Mouse (Mus musculus): ENCODE results near the gene Fam199x.

DNA sequence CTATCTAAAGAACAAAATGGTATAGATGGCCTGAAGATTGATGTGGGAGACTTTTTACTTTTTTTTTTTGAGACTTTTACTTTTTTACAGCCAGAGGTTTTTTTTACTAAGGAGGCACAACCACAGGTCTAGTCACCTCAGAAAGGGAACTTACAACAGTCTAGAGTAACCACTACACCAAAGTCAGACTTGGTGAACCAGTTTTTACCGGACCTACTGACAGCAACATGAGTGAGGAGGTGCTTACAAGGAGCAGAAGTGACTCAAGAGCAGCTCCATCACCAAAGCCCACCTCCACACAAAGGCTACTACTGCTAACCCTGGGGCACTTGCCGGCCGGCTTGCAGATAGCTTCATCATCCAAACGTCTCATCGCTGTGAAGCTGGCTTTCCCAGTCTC is 17.7 kb upstream of the Fam199x start:
- no peak for TF ChIP-seq CTCF (IDR thresholded peaks at IDR 0.05; ENCODE audit: low read depth, low read length)
- no peak for TF ChIP-seq EP300 (IDR thresholded peaks at IDR 0.05; ENCODE audit: insufficient read depth, low read depth, low read length)

Measured in ES-Bruce4 (cell line).